Mouse (Mus musculus) lung, adult 2 months (tissue): ENCODE measurements at regions not wholly inside any gene's neighbourhood (a gene's known extent, or its start where the extent isn't known, plus 50 kb on each side); places are given as distances from the start of the nearest gene placed in this dataset.

ENCODE experiments used
- CTCF ChIP-seq: fragments of 200-500 bp; IDR thresholded peaks from 2 replicates; pipeline ENCODE4 v1.5.1; 2011; ENCODE audit warnings: mild to moderate bottlenecking, low read length, control low read depth; ENCODE audit not compliant: insufficient read depth
- POLR2A ChIP-seq: fragments of 200-500 bp; IDR thresholded peaks from 2 replicates; pipeline ENCODE4 v1.6.1; 2011; ENCODE audit warnings: low read depth, mild to moderate bottlenecking, control low read depth, low read length, borderline replicate concordance; ENCODE audit errors: extremely low read depth

DNA sequence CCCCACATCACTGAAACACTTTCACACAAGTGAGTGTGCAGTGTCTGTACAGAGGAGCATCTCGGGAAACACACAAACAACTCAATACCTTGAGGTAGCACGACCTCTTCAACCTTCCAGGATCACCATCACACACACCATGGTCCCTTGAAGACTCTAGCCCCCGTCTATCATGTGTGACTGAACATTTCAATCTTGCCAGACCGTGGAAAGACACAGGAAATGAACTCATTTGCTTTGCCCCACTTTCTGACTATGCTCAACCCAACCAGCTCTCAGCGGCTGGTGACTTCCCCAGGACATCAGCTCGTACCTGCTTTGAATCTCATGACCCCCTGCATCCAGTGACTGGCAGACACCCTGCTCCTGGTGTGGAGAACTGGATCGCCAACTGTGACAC is 219.6 kb downstream of the Bcl11b start:
- TF ChIP-seq CTCF (no peak), POLR2A (no peak)
